Mouse (Mus musculus) thymus, adult 2 months (tissue): ENCODE measurements around the gene Ahdc1. TPM values are rescaled to one million over a fixed set of nuclear protein-coding genes. Genes with fewer than 3 reads are reported as not detected.

ENCODE experiments used
- DNase-seq: peaks from one replicate; pipeline ENCODE4 v3.0.0; 2021
- H3K27ac ChIP-seq: fragments of 200-500 bp; 2 replicates; pipeline ENCODE4 v1.5.1; 2012; ENCODE audit warnings: low read length, control low read depth; ENCODE audit not compliant: control insufficient read depth, insufficient read depth
- H3K27me3 ChIP-seq: fragments of 200-500 bp; 2 replicates; pipeline ENCODE4 v1.6.1; 2012; ENCODE audit warnings: mild to moderate bottlenecking, low read length, moderate library complexity, mixed read lengths; ENCODE audit not compliant: control insufficient read depth, insufficient read depth
- H3K36me3 ChIP-seq: fragments of 200-500 bp; 2 replicates; pipeline ENCODE4 v1.6.1; 2012; ENCODE audit warnings: mild to moderate bottlenecking, low read length, moderate library complexity; ENCODE audit not compliant: control insufficient read depth, insufficient read depth
- H3K4me1 ChIP-seq: fragments of 200-500 bp; replicated peaks from 2 replicates; pipeline ENCODE4 v1.6.1; 2012; ENCODE audit warnings: low read length; ENCODE audit not compliant: control insufficient read depth, insufficient read depth
- H3K4me3 ChIP-seq: fragments of 200-500 bp; 2 replicates; pipeline ENCODE4 v1.5.1; 2012; ENCODE audit warnings: mild to moderate bottlenecking, low read length, control low read depth, moderate library complexity; ENCODE audit not compliant: control insufficient read depth, insufficient read depth
- CTCF ChIP-seq: fragments of 200-500 bp; IDR thresholded peaks from 2 replicates; pipeline ENCODE4 v1.5.1; 2012; ENCODE audit warnings: mild to moderate bottlenecking, control low read depth, low read length, moderate library complexity, borderline replicate concordance; ENCODE audit not compliant: control insufficient read depth, poor library complexity, insufficient read depth; ENCODE audit errors: extremely low read depth
- POLR2A ChIP-seq: fragments of 200-500 bp; IDR thresholded peaks from 2 replicates; pipeline ENCODE4 v1.6.1; 2012; ENCODE audit warnings: mild to moderate bottlenecking, low read length, control low read depth, moderate library complexity; ENCODE audit not compliant: control insufficient read depth, poor library complexity, insufficient read depth; ENCODE audit errors: extremely low read depth
- WGBS: fragments of 180-500 bp; shearing (Covaris S2); methylation state at CpG from one replicate; pipeline ENCODE4 v1.1.7; 2018; 5-methylcytosine and 5-hydroxymethylcytosine counted together
- polyA plus RNA-seq: library from polyadenylated mRNA; depleted of rRNA; stranded (reverse); fragments of >200 nt; gene quantifications from 2 replicates; pipeline ENCODE4 v1.2.3, GENCODE M21; 2012

Gene Ahdc1
- polyA plus RNA-seq, 1 experiment, result 59.8 TPM

GRCm38 (mm10) chr4:133047353-133048105 lies 36.5 kb downstream of the Ahdc1 start:
- no peaks in the 10 kb centered on the region for H3K27me3 ChIP-seq
- no peak overlapping the region for H3K27ac ChIP-seq
- no peak overlapping the region for H3K4me3 ChIP-seq
- 91% methylated on average over 16 of the region's 16 CpGs for WGBS
- H3K36me3 ChIP-seq, result no peaks in the 10 kb centered on the region
- peaks cover 37% of the 10 kb centered on the region for H3K4me1 ChIP-seq
- no peak for DNase-seq
- TF ChIP-seq CTCF, result no peak
- no peak for TF ChIP-seq POLR2A

- no peaks in the 10 kb centered on the region for H3K36me3 ChIP-seq
- no peak for DNase-seq
- H3K4me1 ChIP-seq, result peaks cover 35% of the 10 kb centered on the region
- TF ChIP-seq CTCF (no peak), POLR2A (no peak)
- no peak overlapping the region for H3K4me3 ChIP-seq
- no peaks in the 10 kb centered on the region for H3K27me3 ChIP-seq
- WGBS, result 76% methylated on average over 19 of the region's 19 CpGs
- no peak overlapping the region for H3K27ac ChIP-seq
Measured at GRCm38 (mm10) chr4:133049071-133049920, 38.2 kb downstream of the Ahdc1 start.

GRCm38 (mm10) chr4:133050196-133050836 lies 39.3 kb downstream of the Ahdc1 start:
- DNase-seq, result no peak
- Histone ChIP-seq H3K4me3 (no peak overlapping the region), H3K27ac (no peak overlapping the region; the same call in 1 of the 2 replicates), H3K27me3 (no peaks in the 10 kb centered on the region), H3K4me1 (peaks cover 35% of the 10 kb centered on the region), H3K36me3 (no peaks in the 10 kb centered on the region)
- 58% methylated on average over 9 of the region's 9 CpGs for WGBS
- TF ChIP-seq CTCF, result no peak
- no peak for TF ChIP-seq POLR2A

- TF ChIP-seq CTCF (no peak), POLR2A (no peak)
- H3K27me3 ChIP-seq, result no peaks in the 10 kb centered on the region
- WGBS, result 11% methylated on average over 6 of the region's 6 CpGs
- H3K36me3 ChIP-seq, result no peaks in the 10 kb centered on the region
- peaks cover 39% of the 10 kb centered on the region for H3K4me1 ChIP-seq
- no peak for DNase-seq
- H3K4me3 ChIP-seq, result no peak overlapping the region
- no peak overlapping the region; the same call in 1 of the 2 replicates for H3K27ac ChIP-seq
Measured at GRCm38 (mm10) chr4:133050837-133051549, 39.9 kb downstream of the Ahdc1 start.

- H3K4me1 ChIP-seq, result peaks cover 44% of the 10 kb centered on the region
- no peak overlapping the region for H3K4me3 ChIP-seq
- H3K27me3 ChIP-seq, result no peaks in the 10 kb centered on the region
- 92% methylated on average over 14 of the region's 14 CpGs for WGBS
- H3K27ac ChIP-seq, result no peak overlapping the region
- no peak for DNase-seq
- TF ChIP-seq CTCF, result no peak
- H3K36me3 ChIP-seq, result no peaks in the 10 kb centered on the region
Measured at GRCm38 (mm10) chr4:133051550-133051865, 40.4 kb downstream of the Ahdc1 start.
